Mouse (Mus musculus) lung, postnatal 10 days (tissue): ENCODE results near the gene Gale.
A peak's percentile ranks its signal among the peaks of the same experiment; 100 is the strongest.
"Not testable (repeated sequence)": the region's sequence is repeated elsewhere in the genome, so short reads cannot be mapped to it uniquely, and the experiment has no call there.

Experiments
- DNase-seq: peaks from one replicate; pipeline ENCODE4 v3.0.0; 2021

Gene Gale

GRCm38 (mm10) chr4:135963457-135964193 is at the start of gene Gale:
Gale (plus strand) TSS chr4:135963727.
- peak; percentile 97 for DNase-seq

DNA sequence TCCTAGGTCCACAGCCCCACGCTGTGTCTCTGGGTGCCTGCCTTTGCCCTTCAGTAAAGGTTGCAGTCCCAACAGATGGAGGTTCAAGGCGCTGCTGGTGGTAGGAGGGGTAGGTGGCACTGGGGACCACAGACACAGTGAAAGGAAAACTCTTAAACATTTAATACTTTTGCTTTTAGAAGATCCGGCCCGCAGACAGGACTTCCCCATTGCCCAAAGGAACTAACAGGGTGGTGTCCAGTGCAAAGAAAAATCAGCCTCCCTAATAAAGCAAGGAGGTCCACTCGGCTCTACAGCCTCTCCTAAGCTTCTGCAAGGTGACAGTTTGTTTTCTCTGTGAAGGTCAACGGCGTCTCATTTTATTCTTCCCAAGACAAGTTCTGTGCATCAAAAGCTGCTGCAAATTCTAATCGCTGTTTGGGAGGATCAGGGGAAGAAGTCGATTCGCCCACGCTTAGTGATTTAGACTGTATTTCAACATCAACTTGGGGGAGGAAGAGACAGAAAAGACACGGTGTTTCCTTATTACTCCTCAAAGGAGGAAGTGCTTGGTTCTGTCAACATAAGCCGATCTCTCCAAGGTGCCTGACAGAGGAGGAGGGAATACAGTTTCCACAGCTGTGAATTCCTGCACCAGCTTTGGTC is 44.8 kb upstream of the Gale start:
- no peak for DNase-seq

DNA sequence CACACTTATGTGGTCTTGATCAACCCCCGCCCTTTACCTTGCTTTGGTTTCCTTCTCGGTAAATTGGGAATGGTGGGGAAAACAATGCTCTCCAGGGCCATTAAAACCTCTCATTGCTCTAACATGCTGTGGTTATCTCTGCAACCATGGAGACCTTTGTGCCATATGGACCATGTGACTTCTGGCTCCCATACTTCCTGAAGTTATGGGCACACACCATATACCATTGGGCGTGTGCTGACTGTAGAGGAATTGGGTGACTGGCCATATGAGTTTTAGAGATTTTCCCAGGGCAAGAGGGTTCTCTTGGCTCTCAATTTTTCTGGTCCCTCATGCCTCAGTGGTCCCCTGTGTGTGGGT is 44.3 kb upstream of the Gale start:
- DNase-seq = no peak

GRCm38 (mm10) chr4:135920304-135921241 is 43.0 kb upstream of the Gale start, which contains the start of gene Fuca1:
Fuca1 (plus strand) TSS chr4:135920735.
- peak; percentile 98 for DNase-seq

GRCm38 (mm10) chr4:135921257-135922120 is 42.0 kb upstream of the Gale start:
- peak; percentile 28 for DNase-seq

GRCm38 (mm10) chr4:135922190-135922589 is 41.3 kb upstream of the Gale start:
- DNase-seq = no peak

DNA sequence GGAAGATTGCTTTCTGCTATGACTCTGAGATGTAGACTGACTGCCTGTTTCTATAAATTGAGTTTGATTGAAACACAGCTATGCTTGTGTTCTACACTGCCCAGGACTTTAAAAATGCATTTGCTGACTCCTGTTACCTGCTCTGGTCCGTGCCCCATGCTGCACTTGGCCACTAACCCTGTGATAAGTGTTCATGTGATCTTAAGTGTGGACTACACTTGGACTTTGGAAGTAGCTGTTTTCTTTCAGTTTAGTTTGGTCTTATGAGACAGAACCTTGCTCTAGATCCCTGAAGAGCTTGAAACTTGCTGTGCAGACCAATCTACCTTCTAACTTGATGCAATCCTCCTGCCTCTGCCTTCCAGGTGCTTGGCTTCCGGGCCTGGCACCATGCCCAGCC is 39.1 kb upstream of the Gale start:
- no peak for DNase-seq

DNA sequence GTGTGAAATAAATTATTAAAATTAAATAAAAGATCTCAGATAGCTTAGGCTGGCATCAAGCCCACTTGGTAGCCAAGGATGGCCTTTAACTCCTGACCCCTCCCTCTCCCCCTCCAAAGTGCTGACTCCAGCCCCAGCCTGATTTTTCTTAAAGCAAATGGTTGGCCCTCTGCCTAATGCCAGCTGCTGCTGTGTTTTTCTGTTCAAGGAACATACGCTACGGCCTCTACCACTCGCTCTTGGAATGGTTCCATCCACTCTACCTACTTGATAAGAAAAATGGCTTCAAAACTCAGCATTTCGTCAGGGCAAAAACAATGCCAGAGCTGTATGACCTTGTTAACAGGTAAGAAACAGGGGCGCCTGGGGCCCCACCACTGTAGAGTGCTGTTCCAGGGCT is 38.2 kb upstream of the Gale start:
- DNase-seq = peak; percentile 30

DNA sequence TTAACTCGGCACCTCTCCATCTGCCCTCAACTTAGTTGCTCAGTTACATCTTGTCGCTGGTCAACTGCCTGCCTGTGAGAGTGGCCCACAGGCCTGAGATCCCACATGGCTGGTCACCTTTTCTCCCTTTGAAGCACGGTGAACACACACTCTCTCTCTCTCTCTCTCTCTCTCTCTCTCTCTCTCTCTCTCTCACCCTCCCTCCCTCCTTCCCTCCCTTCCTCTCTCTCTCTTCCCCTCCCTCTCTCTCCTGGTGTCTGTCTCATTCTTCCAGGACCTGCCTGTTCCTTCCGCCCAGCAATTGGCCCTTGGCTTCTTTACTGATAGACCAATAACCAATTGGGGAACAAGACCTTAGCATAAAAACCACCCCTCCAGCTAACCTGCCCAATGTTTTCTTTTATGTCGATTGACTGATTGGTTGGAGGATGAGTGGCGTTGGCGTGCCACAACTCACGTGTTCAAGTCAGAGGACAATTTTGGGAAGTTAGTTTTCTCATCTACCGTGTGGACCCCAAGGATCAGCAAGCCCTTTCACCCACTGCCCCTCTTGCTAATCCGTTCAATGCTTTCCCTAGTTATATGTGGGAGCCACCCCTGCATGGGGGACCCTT is 37.2 kb upstream of the Gale start:
- no peak for DNase-seq

DNA sequence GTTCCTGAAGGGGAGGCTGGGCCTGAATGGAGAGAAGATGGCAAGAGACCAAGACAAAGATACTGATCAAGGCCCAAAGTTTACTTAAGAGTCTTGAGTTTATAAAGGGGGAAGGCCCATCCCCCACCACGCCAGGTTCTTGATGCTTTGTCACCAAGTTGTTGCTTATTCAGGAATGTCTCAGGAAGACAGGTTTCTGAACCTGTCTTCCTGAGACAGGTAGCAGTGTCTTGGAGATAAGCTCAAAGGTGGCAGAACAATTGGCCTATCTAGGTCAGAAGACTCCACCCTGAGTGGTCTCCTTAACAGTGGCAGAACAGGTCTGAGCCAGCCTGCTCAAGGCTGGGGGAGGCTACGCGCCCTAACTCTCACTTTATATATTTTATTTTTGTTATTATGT is 36.7 kb upstream of the Gale start:
- DNase-seq = no peak

DNA sequence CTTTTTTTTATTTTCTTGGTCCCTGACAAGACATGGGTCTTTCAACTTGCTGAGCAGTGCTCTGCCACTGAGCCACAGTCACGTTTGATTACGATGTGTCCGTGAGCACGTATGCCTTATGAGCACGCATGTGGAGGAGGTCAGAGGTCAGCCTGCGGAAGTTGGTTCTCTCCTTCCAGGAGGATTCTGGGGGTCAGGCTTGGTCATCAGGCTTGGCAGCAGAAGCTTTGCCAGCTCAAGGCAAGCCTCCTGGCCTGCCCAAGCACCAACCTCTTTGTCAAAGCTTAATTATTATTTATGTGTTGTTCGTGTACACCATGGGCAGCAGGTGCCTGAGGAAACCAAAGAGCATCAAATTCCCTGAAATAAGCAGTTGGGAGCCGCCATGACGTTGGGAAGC is 35.2 kb upstream of the Gale start:
- no peak for DNase-seq

DNA sequence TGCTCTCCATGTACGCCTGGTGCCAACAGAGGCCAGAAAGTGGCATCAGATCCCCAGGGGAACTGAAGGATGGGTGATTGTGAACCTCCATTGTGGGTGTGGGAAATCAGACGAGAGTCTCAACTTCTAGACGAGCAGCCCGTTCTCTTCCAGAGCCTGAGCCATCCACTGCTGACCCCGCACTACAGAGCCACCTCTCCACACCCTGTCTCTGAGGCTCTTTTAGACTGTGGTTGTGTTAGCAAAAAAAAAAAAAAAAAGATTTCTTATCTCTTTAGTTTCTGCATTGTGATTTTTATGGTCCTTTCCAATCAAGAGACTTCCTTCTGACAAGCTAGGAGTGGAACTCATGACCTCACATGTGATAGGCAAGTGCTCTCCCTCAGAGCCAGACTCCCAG is 34.1 kb upstream of the Gale start:
- no peak for DNase-seq

DNA sequence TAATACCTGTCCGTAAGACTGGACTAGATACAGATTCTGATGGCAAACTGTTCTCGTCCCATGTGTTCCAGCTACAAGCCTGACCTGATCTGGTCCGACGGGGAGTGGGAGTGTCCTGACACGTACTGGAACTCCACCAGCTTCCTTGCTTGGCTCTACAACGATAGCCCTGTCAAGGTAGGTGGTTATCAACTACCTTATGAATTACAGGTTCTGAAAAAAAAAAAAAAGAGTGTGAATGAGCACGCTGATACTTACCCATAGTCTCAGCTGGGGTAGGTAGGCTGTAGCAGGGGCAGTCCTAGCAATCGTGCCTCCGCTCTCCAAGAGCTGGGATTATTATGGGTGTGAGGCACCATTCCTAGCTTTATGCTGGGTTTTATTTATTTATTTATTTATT is 33.7 kb upstream of the Gale start:
- DNase-seq = no peak

GRCm38 (mm10) chr4:135930239-135930638 is 33.3 kb upstream of the Gale start:
- DNase-seq = no peak

- DNase-seq = peak; percentile 44
These were observed 31.7 kb upstream of the Gale start for GRCm38 (mm10) chr4:135931832-135932231.

DNA sequence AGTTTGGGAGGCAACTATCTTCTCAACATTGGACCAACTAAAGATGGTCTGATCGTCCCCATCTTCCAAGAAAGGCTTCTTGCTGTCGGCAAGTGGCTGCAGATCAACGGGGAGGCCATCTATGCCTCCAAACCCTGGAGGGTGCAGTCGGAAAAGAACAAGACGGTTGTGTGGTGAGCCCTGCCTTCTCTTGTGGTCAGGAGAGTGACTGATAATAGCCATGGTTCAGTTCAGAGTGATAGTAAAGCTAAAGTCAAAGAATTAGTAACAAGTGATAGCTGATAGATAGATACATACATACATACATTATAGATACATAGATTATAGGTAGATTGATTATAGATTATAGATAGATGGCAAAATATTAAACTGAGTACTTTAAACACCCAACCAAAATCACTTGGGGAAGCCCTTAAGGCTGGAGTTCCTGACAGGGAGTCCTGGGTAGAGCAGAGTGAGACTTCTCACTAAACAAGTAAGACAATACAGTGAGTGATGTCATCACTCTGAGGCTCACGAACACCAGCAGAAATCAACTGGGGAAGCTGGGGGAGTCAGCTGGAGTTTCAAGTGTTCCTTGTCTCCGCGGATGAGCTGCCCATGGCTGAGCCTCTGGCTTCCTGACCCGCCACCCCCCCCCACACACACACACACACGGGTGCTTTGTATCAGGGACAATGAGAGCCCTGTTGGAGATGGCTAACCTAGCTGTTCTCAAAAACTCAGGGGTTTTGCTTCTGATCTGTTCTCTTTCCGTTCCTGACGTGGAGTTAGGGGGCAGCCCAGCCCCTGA is 28.6 kb upstream of the Gale start:
- DNase-seq = no peak

GRCm38 (mm10) chr4:135935502-135935901 is 28.0 kb upstream of the Gale start:
- peak; percentile 75 for DNase-seq

DNA sequence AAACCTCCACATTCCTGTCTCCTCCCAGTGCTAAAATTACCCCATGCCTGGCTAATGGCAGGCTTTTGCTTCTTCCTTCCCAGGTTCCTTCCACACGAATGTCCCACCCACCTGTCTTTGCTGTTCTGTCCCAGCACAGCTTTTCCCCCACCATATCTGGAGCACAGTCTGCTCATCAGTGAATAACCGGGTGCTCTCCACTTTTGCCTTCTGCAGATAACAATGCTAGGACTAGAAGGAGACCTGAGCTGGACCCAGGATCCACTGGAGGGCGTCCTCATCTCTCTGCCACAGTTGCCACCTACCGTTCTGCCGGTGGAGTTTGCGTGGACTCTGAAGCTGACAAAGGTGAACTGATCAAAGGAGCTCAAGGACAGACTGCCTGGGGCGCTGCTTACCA is 24.7 kb upstream of the Gale start:
- DNase-seq = no peak

GRCm38 (mm10) chr4:135941026-135941425 is 22.5 kb upstream of the Gale start:
- not testable (repeated sequence) for DNase-seq

- no peak for DNase-seq
These were observed 21.3 kb upstream of the Gale start for GRCm38 (mm10) chr4:135942193-135942592.

- no peak for DNase-seq
These were observed 20.1 kb upstream of the Gale start for GRCm38 (mm10) chr4:135943389-135943788.
